Mouse (Mus musculus): ENCODE results near the gene Cmtm2a. TPM values are rescaled to one million over a fixed set of nuclear protein-coding genes. Genes with fewer than 3 reads are reported as not detected.
A peak's percentile ranks its signal among the peaks of the same experiment; 100 is the strongest.

Cmtm2a gene
- total and polyA plus RNA-seq, 2 experiments = not detected

DNA sequence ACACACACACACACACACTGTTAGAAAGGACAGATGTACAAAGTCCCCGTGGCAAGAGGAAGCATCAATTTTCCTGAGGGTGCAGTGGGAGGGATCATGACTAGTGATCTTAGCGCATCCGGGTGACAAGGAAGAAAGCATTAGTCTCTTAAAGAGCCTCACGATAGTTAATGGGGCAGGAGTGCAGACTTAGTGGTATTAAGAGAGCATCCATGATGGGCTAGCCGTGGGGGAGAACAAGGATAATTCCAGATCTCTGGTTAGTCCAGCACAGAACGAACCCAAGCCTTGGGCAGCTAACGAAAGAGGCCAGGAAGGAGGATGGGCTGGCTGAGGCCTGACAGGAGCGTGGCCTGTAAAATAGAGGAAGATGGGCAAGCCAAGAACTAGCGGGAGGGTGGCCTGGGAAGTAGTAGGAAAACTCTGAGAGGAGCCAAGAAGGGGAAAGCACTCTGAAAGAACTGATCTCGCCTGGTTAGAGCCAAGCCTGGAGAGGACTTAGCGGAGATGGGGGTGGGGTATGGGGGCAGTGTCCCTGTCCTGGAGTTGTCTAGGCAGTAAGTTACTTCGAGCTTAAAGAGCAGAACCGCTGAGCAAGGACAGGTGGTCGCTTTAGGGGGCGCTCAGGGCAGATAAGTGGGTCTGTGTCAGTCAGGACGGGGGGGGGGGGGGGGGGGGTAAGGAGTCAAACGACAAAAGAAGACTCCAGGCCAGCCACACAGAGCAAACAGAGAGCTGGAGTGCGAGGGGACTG, 46.4 kb upstream of the Cmtm2a start, which contains the start of gene Cmtm3:
Gene Cmtm3, plus strand, starts transcription at position 182 of the 754 bp plus-strand sequence.
- Histone ChIP-seq H3K36me3 (ENCODE audit: control insufficient read depth, insufficient read depth, low read length) (no peaks in the 10 kb centered on the region), H3K4me1 (ENCODE audit: control insufficient read depth, insufficient read depth, low read length) (no peaks in the 10 kb centered on the region; the same call in none of the 2 replicates), H3K4me3 (ENCODE audit: insufficient read depth, low read depth, low read length) (peak within 1 kb of the TSS; percentile 79), H3K27ac (replicated peaks; ENCODE audit: insufficient read depth, low read depth, low read length) (peak within 1 kb of the TSS; percentile 69), H3K79me2 (ENCODE audit: control insufficient read depth, insufficient read depth, low read length) (no peaks in the 10 kb centered on the region), H3K27me3 (ENCODE audit: control insufficient read depth, insufficient read depth, low read length) (no peaks in the 10 kb centered on the region), H3K9ac (ENCODE audit: low read depth, low read length) (peak within 1 kb of the TSS; percentile 47)
- TF ChIP-seq CTCF (IDR thresholded peaks at IDR 0.05; ENCODE audit: low read depth, low read length) (no peak), POLR2A (IDR thresholded peaks at IDR 0.05; ENCODE audit: extremely low read depth, insufficient read depth, low read length) (no peak)
- WGBS = 30% methylated on average over 16 of the region's 18 CpGs
- peak; percentile 26 for DNase-seq (ENCODE audit: extremely low read depth, low read depth, low spot score)

DNA sequence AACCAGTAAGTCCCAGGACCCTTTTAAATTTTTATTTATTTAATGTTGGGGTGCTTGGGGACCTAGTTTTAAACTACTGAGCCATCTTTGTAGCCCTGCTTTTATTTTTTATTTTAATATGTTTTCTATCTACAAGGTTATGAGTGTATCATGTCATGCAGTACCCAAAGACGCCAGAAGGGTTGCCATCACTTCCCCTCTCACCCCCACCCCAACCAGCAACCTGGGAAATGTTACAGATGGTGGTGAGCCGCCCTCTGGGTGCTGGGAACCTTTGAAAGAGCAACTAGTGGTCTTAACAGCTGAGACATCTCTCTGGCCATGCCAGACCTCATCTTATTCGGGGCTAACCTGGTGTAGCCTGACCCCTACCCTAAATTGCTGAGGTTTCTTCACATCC, 44.9 kb upstream of the Cmtm2a start:
- no peak overlapping the region for H3K9ac ChIP-seq (ENCODE audit: low read depth, low read length)
- no peak overlapping the region for H3K27ac ChIP-seq (replicated peaks; ENCODE audit: insufficient read depth, low read depth, low read length)
- no peak for DNase-seq (ENCODE audit: extremely low read depth, low read depth, low spot score)
- H3K79me2 ChIP-seq (ENCODE audit: control insufficient read depth, insufficient read depth, low read length) = no peaks in the 10 kb centered on the region
- H3K4me3 ChIP-seq (ENCODE audit: insufficient read depth, low read depth, low read length) = no peak overlapping the region
- TF ChIP-seq CTCF (IDR thresholded peaks at IDR 0.05; ENCODE audit: low read depth, low read length) = no peak
- TF ChIP-seq POLR2A (IDR thresholded peaks at IDR 0.05; ENCODE audit: extremely low read depth, insufficient read depth, low read length) = no peak
- H3K36me3 ChIP-seq (ENCODE audit: control insufficient read depth, insufficient read depth, low read length) = no peaks in the 10 kb centered on the region
- H3K27me3 ChIP-seq (ENCODE audit: control insufficient read depth, insufficient read depth, low read length) = no peaks in the 10 kb centered on the region
- H3K4me1 ChIP-seq (ENCODE audit: control insufficient read depth, insufficient read depth, low read length) = no peaks in the 10 kb centered on the region; the same call in none of the 2 replicates
- 70% methylated on average over 3 of the region's 3 CpGs for WGBS

DNA sequence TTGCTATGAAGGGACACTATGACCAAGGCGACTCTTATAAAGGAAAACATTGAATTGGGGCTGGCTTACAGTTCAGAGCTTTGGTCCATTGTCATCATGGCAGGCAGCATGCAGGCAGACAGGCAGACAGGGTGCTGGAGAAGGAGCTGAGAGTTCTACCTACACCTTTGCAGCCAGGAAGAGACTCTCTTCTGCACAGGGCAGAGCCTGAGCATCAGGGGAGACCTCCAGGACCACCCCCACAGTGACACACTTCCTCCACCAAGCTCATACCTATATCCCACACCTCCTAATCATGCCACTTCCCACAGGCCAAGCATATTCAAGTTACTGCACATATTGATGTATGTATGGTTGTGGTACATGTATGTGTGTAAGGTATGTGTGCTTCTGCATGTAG, 43.8 kb upstream of the Cmtm2a start:
- Histone ChIP-seq H3K36me3 (ENCODE audit: control insufficient read depth, insufficient read depth, low read length) (no peaks in the 10 kb centered on the region), H3K4me1 (ENCODE audit: control insufficient read depth, insufficient read depth, low read length) (no peaks in the 10 kb centered on the region; the same call in none of the 2 replicates), H3K27ac (replicated peaks; ENCODE audit: insufficient read depth, low read depth, low read length) (no peak overlapping the region), H3K79me2 (ENCODE audit: control insufficient read depth, insufficient read depth, low read length) (no peaks in the 10 kb centered on the region), H3K9ac (ENCODE audit: low read depth, low read length) (no peak overlapping the region), H3K27me3 (ENCODE audit: control insufficient read depth, insufficient read depth, low read length) (no peaks in the 10 kb centered on the region), H3K4me3 (ENCODE audit: insufficient read depth, low read depth, low read length) (no peak overlapping the region)
- WGBS = 89% methylated on average over 1 of the region's 1 CpGs
- TF ChIP-seq CTCF (IDR thresholded peaks at IDR 0.05; ENCODE audit: low read depth, low read length) = no peak
- TF ChIP-seq POLR2A (IDR thresholded peaks at IDR 0.05; ENCODE audit: extremely low read depth, insufficient read depth, low read length) = no peak
- no peak for DNase-seq (ENCODE audit: extremely low read depth, low read depth, low spot score)

DNA sequence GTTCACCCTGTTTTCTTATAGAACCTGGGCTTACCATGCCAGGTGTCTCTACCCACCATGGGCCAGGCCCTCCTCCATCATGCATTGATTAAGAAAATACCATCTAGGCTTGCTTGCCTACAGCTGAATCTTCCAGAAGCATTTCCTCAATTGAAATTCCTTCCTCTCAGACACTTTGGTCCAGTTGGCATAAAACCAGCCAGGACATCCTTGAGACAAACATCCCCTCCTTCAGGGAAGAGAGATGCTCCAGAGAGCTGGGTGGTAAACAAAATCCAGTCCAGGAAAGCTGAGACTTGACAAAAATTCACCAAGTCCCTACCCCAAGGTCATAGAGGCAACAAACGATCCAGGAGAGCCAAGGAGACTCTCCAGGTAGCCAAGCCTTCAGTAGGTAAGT, 41.2 kb upstream of the Cmtm2a start:
- H3K79me2 ChIP-seq (ENCODE audit: control insufficient read depth, insufficient read depth, low read length) = no peaks in the 10 kb centered on the region
- WGBS = 77% methylated on average over 1 of the region's 1 CpGs
- no peaks in the 10 kb centered on the region for H3K27me3 ChIP-seq (ENCODE audit: control insufficient read depth, insufficient read depth, low read length)
- TF ChIP-seq CTCF (IDR thresholded peaks at IDR 0.05; ENCODE audit: low read depth, low read length) (no peak), POLR2A (IDR thresholded peaks at IDR 0.05; ENCODE audit: extremely low read depth, insufficient read depth, low read length) (no peak)
- no peak overlapping the region for H3K4me3 ChIP-seq (ENCODE audit: insufficient read depth, low read depth, low read length)
- peak overlapping the region; percentile 12; the same call in 1 of the 2 replicates for H3K27ac ChIP-seq (replicated peaks; ENCODE audit: insufficient read depth, low read depth, low read length)
- no peak overlapping the region for H3K9ac ChIP-seq (ENCODE audit: low read depth, low read length)
- no peaks in the 10 kb centered on the region for H3K36me3 ChIP-seq (ENCODE audit: control insufficient read depth, insufficient read depth, low read length)
- H3K4me1 ChIP-seq (ENCODE audit: control insufficient read depth, insufficient read depth, low read length) = no peaks in the 10 kb centered on the region; the same call in 1 of the 2 replicates
- peak; percentile 25 for DNase-seq (ENCODE audit: extremely low read depth, low read depth, low spot score)

DNA sequence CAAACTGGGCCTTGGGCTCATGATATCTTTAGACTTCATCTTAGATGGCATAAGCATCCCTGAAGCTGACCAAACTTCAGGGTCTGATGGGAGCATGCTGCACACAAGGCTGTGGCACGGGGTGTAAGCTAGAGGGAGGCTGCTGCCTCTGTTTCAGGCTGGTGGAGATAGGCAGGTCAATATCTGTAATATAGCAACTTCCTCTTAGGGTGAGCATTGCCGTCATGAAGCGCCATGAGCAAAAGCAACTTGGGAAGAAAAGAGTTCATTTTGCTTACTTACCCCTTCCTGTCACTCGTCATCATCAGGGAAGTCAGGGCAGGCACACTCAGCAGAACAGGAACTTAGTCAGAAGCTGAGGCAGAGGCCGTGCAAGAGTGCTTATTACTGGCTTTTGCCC, 40.8 kb upstream of the Cmtm2a start:
- Histone ChIP-seq H3K27me3 (ENCODE audit: control insufficient read depth, insufficient read depth, low read length) (no peaks in the 10 kb centered on the region), H3K36me3 (ENCODE audit: control insufficient read depth, insufficient read depth, low read length) (no peaks in the 10 kb centered on the region), H3K4me1 (ENCODE audit: control insufficient read depth, insufficient read depth, low read length) (no peaks in the 10 kb centered on the region; the same call in 1 of the 2 replicates), H3K4me3 (ENCODE audit: insufficient read depth, low read depth, low read length) (no peak overlapping the region), H3K27ac (replicated peaks; ENCODE audit: insufficient read depth, low read depth, low read length) (0 out of 2 replicates have a peak overlapping the region, but pooled peaks have one; percentile 12), H3K9ac (ENCODE audit: low read depth, low read length) (no peak overlapping the region), H3K79me2 (ENCODE audit: control insufficient read depth, insufficient read depth, low read length) (no peaks in the 10 kb centered on the region)
- DNase-seq (ENCODE audit: extremely low read depth, low read depth, low spot score) = peak; percentile 37
- 75% methylated on average over 5 of the region's 5 CpGs for WGBS
- TF ChIP-seq CTCF (IDR thresholded peaks at IDR 0.05; ENCODE audit: low read depth, low read length) (no peak), POLR2A (IDR thresholded peaks at IDR 0.05; ENCODE audit: extremely low read depth, insufficient read depth, low read length) (no peak)

All from liver, adult 2 months (tissue).